Mouse (Mus musculus) heart, adult 8-10 months (tissue): Measurements from ENCODE around the gene Svs3b. TPM values are rescaled to one million over a fixed set of nuclear protein-coding genes. Genes with fewer than 3 reads are reported as not detected.
"Not testable (repeated sequence)": the region's sequence is repeated elsewhere in the genome, so short reads cannot be mapped to it uniquely, and the experiment has no call there.

Experiments used
- DNase-seq: peaks from one replicate; pipeline ENCODE4 v3.0.0; 2022; ENCODE audit warnings: low spot score
- total RNA-seq, 4 experiments: library from RNA; stranded (reverse); gene quantifications; 2 replicates each; pipeline ENCODE4 v1.2.4; 2022

Svs3b gene
- not detected for total RNA-seq

DNA sequence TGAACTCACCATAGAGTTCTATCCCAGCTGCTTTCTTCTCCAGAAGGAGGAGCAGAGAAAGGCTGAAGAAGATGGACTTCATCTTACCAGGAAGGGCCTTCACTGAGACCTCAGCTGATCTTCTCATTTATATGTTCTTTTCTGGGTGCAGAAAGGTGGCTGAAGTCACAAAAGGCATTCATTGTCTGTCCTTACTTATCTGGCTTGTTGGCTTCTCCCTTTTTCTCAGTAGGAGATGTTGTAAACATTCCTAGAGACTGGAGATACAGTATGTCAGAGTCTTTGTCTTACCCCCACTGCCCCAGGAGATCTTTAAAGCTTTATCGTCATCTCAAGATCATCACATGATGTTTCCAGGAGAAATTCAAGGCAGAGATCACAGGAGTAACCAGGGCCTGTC is at the start of gene Svs3b:
Gene Svs3b (minus strand): TSS at position 101 of the 400 bp plus-strand sequence.
- DNase-seq, result not testable (repeated sequence)

DNA sequence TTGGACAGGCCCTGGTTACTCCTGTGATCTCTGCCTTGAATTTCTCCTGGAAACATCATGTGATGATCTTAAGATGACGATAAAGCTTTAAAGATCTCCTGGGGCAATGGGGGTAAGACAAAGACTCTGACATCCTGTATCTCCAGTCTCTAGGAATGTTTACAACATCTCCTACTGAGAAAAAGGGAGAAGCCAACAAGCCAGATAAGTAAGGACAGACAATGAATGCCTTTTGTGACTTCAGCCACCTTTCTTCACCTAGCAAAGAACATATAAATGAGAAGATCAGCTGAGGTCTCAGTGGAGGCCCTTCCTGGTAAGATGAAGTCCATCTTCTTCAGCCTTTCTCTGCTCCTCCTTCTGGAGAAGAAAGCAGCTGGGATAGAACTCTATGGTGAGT is 32.5 kb upstream of the Svs3b start, which contains the start of gene Svs3a:
Gene Svs3a (plus strand): TSS at position 301 of the 400 bp plus-strand sequence.
- not testable (repeated sequence) for DNase-seq

DNA sequence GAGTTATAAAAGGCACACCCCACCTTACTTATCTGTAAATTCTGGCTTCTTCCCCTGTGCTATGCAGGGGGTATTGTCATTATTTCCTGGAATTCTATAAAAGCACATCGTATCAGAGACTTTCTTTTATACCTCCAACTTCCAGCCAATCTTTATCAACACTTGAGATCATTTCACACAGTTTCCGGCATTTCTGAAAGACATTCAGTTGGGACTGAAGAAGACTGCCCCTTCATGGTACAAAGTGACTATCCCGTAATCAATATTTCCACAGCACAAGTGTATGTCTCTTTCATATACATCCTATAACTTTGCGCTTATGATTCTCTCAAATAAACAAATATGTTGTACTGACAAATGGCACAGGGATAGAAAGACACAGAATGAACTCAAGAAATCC is 21.9 kb upstream of the Svs3b start, which contains the start of gene Svs4:
Gene Svs4 (minus strand): TSS at position 101 of the 400 bp plus-strand sequence.
- DNase-seq, result no peak

DNA sequence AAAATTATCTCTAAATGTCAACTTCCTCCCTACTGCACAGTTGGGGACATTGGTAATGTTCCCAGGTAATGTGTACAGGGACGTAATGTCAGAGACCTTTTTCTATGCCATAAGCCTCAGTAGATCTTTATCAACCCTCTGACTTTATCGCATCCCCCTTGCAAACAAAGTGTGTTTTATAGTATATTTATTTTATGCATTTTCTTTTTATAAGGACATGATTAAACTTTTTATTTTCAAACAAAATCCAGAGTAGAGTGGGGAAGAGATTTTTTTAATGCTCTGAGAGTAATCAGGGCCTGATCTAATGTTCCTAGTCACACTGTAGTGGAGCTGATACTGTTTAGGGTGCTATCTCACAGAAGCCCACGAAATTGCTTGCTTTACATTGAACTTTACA is 18.1 kb downstream of the Svs3b start, which contains the start of gene Svs2:
Gene Svs2 (minus strand): TSS at position 101 of the 400 bp plus-strand sequence.
- no peak for DNase-seq

DNA sequence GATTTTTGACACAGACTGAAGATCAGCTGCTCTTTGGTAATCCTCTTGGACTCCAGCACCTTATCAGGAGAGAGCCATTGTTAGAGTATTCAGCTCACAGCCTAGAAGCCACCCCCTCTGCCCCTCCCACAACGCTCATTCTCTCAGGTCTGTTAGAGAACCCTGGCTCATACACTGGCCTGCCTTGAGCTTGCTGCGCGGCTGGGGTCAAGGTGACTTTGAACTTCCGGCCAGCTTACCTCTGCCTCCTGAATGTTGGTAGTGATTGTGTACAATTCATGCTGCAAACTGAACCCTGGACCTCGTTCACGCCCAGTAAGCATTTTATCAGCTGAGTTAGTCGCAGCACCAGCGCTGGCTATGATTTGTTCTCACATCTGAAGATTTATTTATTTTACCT is 23.8 kb downstream of the Svs3b start:
- DNase-seq, result no peak

DNA sequence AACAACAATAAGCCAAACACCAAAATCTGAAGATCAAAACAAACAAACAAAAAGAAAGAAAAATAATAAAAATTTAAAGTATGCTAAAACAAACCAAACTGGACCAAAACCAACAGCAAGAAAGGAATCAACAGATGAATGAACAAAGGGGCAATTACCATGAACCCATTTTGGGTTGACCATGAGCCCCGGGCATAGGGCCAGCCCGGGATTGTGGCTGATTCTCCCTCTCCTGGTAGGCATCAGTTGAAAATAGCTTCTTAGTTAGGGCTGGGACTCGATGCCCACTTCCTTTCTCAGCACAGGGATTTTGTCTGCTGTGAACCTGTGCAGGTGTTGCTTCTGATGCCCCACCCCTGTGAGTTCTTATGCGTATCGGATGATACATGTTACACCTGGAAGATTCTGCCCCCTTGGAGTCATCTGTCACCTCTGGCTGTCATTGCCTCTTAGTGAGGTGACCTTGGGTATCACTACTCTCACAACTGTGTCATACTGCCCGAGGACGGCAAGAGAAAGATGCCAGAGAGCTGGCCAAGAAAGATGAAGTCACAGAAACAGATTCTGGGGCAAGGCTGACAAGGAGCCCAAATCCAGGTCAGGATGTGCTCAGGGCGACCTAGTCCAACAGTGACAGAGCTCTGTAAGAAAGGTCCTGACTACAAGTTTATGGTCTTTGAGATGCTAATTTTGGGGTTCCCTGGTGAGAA is 27.9 kb downstream of the Svs3b start:
- DNase-seq, result no peak

DNA sequence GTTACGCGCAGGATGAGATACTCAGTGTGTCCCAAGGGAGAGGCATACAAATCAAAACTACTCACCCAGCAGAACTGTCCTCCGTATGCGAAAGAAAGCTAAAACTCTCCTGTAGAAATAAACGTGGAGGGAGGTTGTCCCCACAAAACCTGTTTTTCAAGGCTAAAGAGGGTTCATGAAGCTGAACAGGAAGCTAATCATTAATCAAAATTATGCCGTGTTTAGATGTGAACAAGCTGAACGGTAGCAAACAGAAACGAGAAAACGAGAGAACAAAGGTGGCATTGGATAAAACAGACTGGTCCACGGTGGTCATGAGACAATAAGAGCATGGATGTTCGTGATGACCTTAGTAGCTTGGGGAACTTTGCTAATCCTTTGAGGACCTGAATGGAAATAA is 34.9 kb downstream of the Svs3b start, which contains the start of gene Wfdc15b:
Gene Wfdc15b (minus strand): TSS at position 139 of the 400 bp plus-strand sequence.
- DNase-seq, result no peak

DNA sequence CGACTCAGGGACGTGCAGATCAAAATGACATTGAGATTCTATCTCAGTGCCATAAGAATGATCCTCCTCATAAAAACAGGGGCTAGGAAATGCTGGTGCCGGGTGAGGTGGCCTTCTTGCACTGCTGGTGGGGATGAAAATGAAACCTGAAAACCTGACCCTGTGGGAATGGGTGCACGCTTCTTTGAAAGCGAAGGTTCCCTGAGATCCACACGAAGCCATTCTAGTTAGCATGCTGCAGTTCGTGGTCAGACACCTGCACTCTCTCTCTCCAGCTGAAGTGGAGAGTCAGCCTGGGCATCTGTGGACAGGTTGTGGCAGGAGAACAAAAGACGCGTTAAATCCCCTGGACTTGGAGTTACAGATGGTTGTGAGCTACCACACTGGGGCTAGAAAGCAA is 37.1 kb downstream of the Svs3b start:
- DNase-seq, result no peak

DNA sequence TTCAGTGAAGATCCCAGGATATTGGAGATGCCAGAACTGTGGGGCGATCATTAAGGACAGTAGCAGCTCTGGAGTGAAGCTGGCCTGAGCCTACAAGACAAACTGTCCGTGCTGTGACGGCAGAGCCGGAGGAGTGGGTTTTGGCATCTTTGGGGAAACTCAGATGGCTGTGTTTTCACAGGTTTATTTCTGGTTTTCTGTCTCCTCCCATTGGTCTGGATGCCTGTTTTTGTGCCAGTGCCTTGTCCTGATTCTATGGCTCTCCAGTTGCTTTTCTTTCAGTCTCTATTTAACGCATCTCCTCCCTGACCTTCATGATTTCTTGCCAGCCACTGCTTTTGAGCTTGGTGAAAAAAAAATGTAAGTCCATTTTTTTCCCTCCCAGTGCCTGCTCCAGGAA is 43.7 kb downstream of the Svs3b start:
- DNase-seq, result no peak

DNA sequence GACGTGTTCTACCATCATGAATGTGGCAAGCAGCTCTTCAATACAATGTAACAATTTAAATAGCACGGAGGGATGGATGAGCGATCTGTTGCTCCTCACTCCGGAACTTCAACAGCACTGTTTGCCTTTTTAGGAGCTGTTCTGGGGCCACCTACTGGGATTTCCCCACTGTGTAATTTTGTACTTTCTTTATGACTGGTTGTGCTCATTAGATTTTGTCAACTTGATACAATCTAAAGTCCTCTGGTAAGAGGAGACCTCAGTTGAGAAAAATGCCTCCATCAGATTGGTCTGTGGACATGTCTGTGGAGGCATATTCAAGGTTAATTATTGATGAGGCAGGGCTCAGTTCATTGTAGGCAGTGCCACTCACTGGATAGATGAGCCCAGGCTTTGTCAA is 45.5 kb downstream of the Svs3b start:
- DNase-seq, result no peak

DNA sequence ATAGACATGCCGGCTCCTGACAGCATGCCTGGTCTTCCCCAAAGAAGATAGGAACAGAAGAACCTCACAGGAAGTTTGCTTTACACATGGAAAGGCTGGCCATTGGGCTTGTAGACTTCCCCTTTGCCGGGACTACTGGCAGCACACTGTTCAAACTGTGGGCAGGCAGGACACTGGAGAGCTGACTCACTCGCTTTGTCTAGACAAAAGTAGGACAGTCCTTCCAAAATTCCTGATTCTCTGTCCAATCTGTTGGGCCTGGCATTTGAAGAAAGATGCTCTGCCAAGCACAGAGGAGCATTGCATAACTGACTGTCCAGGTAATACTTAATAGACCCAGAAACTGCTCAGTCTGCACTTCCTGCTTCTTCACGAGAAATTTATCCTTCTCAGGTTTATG is 49.8 kb downstream of the Svs3b start:
- no peak for DNase-seq

DNA sequence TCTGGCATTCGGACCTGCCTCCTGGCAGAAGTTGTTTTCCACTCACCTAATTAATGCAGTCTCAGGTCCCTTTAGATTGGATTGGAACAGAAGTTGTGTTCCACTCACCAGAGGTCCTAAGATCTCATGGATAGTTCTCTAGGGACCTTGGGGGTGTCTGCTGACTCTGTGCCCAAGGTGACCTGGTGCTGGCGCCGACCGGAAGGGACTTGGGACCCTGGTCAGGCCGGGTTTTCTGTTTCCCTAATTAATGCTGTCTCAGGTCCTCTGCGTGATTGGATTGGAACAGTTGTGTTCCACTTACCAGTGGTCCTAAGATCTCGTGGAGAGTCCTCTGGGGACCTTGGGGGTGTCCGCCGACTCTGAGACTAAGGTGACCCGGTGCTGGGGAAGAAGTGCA is 50.4 kb downstream of the Svs3b start:
- DNase-seq, result not testable (repeated sequence)

Other genes starting within 250 kb of the Svs3b start
- gene Pabpc1l, start 231.2 kb downstream of the Svs3b start, total RNA-seq, result 1 to 10 TPM in 1 of 4 experiments, under 1 TPM in 1, not detected in 2; 0.40 to 1.4 TPM
- gene Stk4, start 186.3 kb downstream of the Svs3b start, total RNA-seq, result 10 to 100 TPM; 14.1 to 21.5 (median 16.9) TPM
- 10 to 100 TPM; 18.3 to 24.4 (median 20.0) TPM for gene Tomm34, start 185.5 kb downstream of the Svs3b start, total RNA-seq
- gene Kcns1, start 85.5 kb downstream of the Svs3b start, total RNA-seq, result under 1 TPM in 2 of 4 experiments, not detected in 2; 0.09 TPM
- not detected for gene Wfdc5, start 73.9 kb downstream of the Svs3b start, total RNA-seq
- not detected for gene Wfdc12, start 66.0 kb downstream of the Svs3b start, total RNA-seq
- gene Wfdc15a, start 56.5 kb downstream of the Svs3b start, total RNA-seq, result not detected
- gene Wfdc15b, start 35.0 kb downstream of the Svs3b start, total RNA-seq, result not detected
- gene Svs2, start 18.2 kb downstream of the Svs3b start, total RNA-seq, result not detected
- not detected for gene Svs4, start 21.8 kb upstream of the Svs3b start, total RNA-seq
- not detected for gene Svs3a, start 32.6 kb upstream of the Svs3b start, total RNA-seq
- not detected for gene Svs6, start 60.1 kb upstream of the Svs3b start, total RNA-seq
- gene Svs5, start 76.1 kb upstream of the Svs3b start, total RNA-seq, result not detected
- gene Slpi, start 132.5 kb upstream of the Svs3b start, total RNA-seq, result 100 to 1,000 TPM in 1 of 4 experiments, 1 to 10 TPM in 3; 1.1 to 110 (median 2.3) TPM
- gene Rbpjl, start 146.5 kb upstream of the Svs3b start, total RNA-seq, result not detected
- under 1 TPM; 0.25 to 0.50 (median 0.29) TPM for gene Matn4, start 148.5 kb upstream of the Svs3b start, total RNA-seq
- 10 to 100 TPM; 14.9 to 23.0 (median 20.7) TPM for gene Sdc4, start 187.2 kb upstream of the Svs3b start, total RNA-seq
- 10 to 100 TPM; 25.2 to 28.5 (median 25.8) TPM for gene Sys1, start 200.3 kb upstream of the Svs3b start, total RNA-seq
- gene Gm20458, start 204.3 kb upstream of the Svs3b start, total RNA-seq, result 1 to 10 TPM; 3.6 to 6.7 (median 5.5) TPM
- not detected for gene Trp53tg5, start 217.1 kb upstream of the Svs3b start, total RNA-seq
- 10 to 100 TPM; 11.3 to 15.0 (median 12.6) TPM for gene Dbndd2, start 229.5 kb upstream of the Svs3b start, total RNA-seq
- gene Pigt, start 240.9 kb upstream of the Svs3b start, total RNA-seq, result 10 to 100 TPM; 32.0 to 34.8 (median 33.9) TPM